Mouse (Mus musculus) C2C12 (cell line): ENCODE measurements around the gene Shpk. TPM values are rescaled to one million over a fixed set of nuclear protein-coding genes. Genes with fewer than 3 reads are reported as not detected.
A peak's percentile ranks its signal among the peaks of the same experiment; 100 is the strongest.

Experiments
- H3K27me3 ChIP-seq: one replicate; pipeline ENCODE4 v1.6.1; 2011; ENCODE audit not compliant: control insufficient read depth, insufficient read depth, insufficient read length
- H3K36me3 ChIP-seq: one replicate; pipeline ENCODE4 v1.6.1; 2011; ENCODE audit not compliant: control insufficient read depth, insufficient read depth
- H3K4me3 ChIP-seq: one replicate; pipeline ENCODE4 v1.5.1; 2011; ENCODE audit warnings: mild to moderate bottlenecking, control low read depth; ENCODE audit not compliant: poor library complexity, insufficient read depth, severe bottlenecking
- H3K79me2 ChIP-seq: one replicate; pipeline ENCODE4 v1.6.1; 2011; ENCODE audit not compliant: control insufficient read depth, insufficient read depth
- H3K79me3 ChIP-seq: one replicate; pipeline ENCODE4 v1.6.1; 2011; ENCODE audit warnings: low read depth, control low read depth
- H3ac ChIP-seq: one replicate; pipeline ENCODE3; 2011; ENCODE audit warnings: low read depth; ENCODE audit not compliant: control insufficient read depth, insufficient read length
- CEBPB ChIP-seq: IDR thresholded peaks from one replicate; pipeline ENCODE4 v1.6.1; 2011; ENCODE audit warnings: low read depth, mild to moderate bottlenecking, control low read depth, moderate library complexity
- CTCF ChIP-seq: IDR thresholded peaks from one replicate; pipeline ENCODE4 v1.5.1; 2011; ENCODE audit not compliant: control insufficient read depth, insufficient read depth, insufficient read length
- FOSL1 ChIP-seq: IDR thresholded peaks from one replicate; pipeline ENCODE4 v1.8.0; 2011; ENCODE audit warnings: mild to moderate bottlenecking, low read length; ENCODE audit not compliant: poor library complexity, insufficient read depth, severe bottlenecking
- MAX ChIP-seq: IDR thresholded peaks from one replicate; pipeline ENCODE4 v1.6.1; 2011; ENCODE audit warnings: mild to moderate bottlenecking, control low read depth
- MYOD1 ChIP-seq: IDR thresholded peaks from one replicate; pipeline ENCODE4 v1.6.1; 2011; ENCODE audit warnings: low read depth; ENCODE audit not compliant: control insufficient read depth, insufficient read length
- MYOG ChIP-seq: IDR thresholded peaks from one replicate; pipeline ENCODE4 v1.6.1; 2011; ENCODE audit not compliant: control insufficient read depth, insufficient read length; ENCODE audit errors: extremely low read depth
- USF1 ChIP-seq: IDR thresholded peaks from one replicate; pipeline ENCODE4 v1.6.1; 2011; ENCODE audit warnings: low read depth, mild to moderate bottlenecking, control low read depth, moderate library complexity
- long read RNA-seq, 2 experiments: library from polyadenylated mRNA; unstranded; transcript quantifications; one replicate each; pipeline ENCODE4 v2.0.0; 2019 to 2020
- polyA plus RNA-seq: library from polyadenylated mRNA; unstranded; fragments of >200 nt; fragmentation: generic; extraction: Trizol; gene quantifications from one replicate; pipeline ENCODE4 v1.2.1, GENCODE M21; 2012; ENCODE audit warnings: missing spikeins

Shpk gene
- 0.28 TPM for polyA plus RNA-seq
- long read RNA-seq, experiment 1, partial matches to known transcripts: 1 of 1 reads
- long read RNA-seq, experiment 1, other reads (novel, unspliced or antisense): 0 of 1 reads
- long read RNA-seq, experiment 2, partial matches to known transcripts: 0 of 1 reads
- long read RNA-seq, experiment 2, other reads (novel, unspliced or antisense): 0 of 1 reads

- Histone ChIP-seq H3K36me3 (no peaks in the 10 kb centered on the region), H3K79me2 (no peaks in the 10 kb centered on the region), H3K27me3 (no peaks in the 10 kb centered on the region), H3K79me3 (no peaks in the 10 kb centered on the region), H3K4me3 (peak within 1 kb of the TSS; percentile 48), H3ac (peak within 1 kb of the TSS; percentile 79)
- TF ChIP-seq MAX: peak; percentile 46
- no peak for TF ChIP-seq USF1
Observed at GRCm38 (mm10) chr11:73199230-73199712, at the start of gene Shpk. TSS of gene Shpk (plus strand) at chr11:73199460.

- Histone ChIP-seq H3K79me2 (no peaks in the 10 kb centered on the region), H3ac (no peak overlapping the region), H3K36me3 (no peaks in the 10 kb centered on the region), H3K79me3 (no peaks in the 10 kb centered on the region), H3K4me3 (no peak overlapping the region), H3K27me3 (no peaks in the 10 kb centered on the region)
- TF ChIP-seq MYOG (no peak), FOSL1 (no peak), MYOD1 (no peak), CEBPB (no peak), CTCF (no peak), USF1 (no peak), MAX (no peak)
Observed at GRCm38 (mm10) chr11:73155071-73155470, 44.2 kb upstream of the Shpk start.

- H3K79me2 ChIP-seq: no peaks in the 10 kb centered on the region
- TF ChIP-seq USF1: no peak
- H3K4me3 ChIP-seq: no peak within 1 kb of the TSS
- H3ac ChIP-seq: peak within 1 kb of the TSS; percentile 95
- H3K79me3 ChIP-seq: no peaks in the 10 kb centered on the region
- H3K27me3 ChIP-seq: no peaks in the 10 kb centered on the region
- H3K36me3 ChIP-seq: no peaks in the 10 kb centered on the region
Observed at GRCm38 (mm10) chr11:73159957-73160810, 39.1 kb upstream of the Shpk start, which contains the start of gene P2rx5. TSS of gene P2rx5 (plus strand) at chr11:73160421.

- Histone ChIP-seq H3K36me3 (no peaks in the 10 kb centered on the region), H3ac (peak overlapping the region; percentile 95), H3K27me3 (no peaks in the 10 kb centered on the region), H3K79me3 (no peaks in the 10 kb centered on the region), H3K4me3 (no peak overlapping the region), H3K79me2 (no peaks in the 10 kb centered on the region)
- peak; percentile 59 for TF ChIP-seq MYOD1
- TF ChIP-seq CTCF: peak; percentile 56
- peak; percentile 22 for TF ChIP-seq MAX
- TF ChIP-seq USF1: no peak
- TF ChIP-seq FOSL1: peak; percentile 30
Observed at GRCm38 (mm10) chr11:73160811-73161200, 38.5 kb upstream of the Shpk start.

- Histone ChIP-seq H3K79me3 (no peaks in the 10 kb centered on the region), H3K27me3 (no peaks in the 10 kb centered on the region), H3ac (no peak overlapping the region), H3K79me2 (no peaks in the 10 kb centered on the region), H3K4me3 (no peak overlapping the region), H3K36me3 (no peaks in the 10 kb centered on the region)
- no peak for TF ChIP-seq FOSL1
- no peak for TF ChIP-seq CEBPB
- no peak for TF ChIP-seq CTCF
- no peak for TF ChIP-seq MYOD1
- TF ChIP-seq MYOG: no peak
- TF ChIP-seq MAX: no peak
- no peak for TF ChIP-seq USF1
Observed at GRCm38 (mm10) chr11:73161616-73162015, 37.6 kb upstream of the Shpk start.

- no peak overlapping the region for H3ac ChIP-seq
- H3K27me3 ChIP-seq: no peaks in the 10 kb centered on the region
- TF ChIP-seq FOSL1 (no peak), MYOD1 (no peak), CEBPB (no peak), MYOG (no peak), USF1 (no peak), MAX (no peak), CTCF (no peak)
- no peak overlapping the region for H3K4me3 ChIP-seq
- H3K79me3 ChIP-seq: no peaks in the 10 kb centered on the region
- no peaks in the 10 kb centered on the region for H3K36me3 ChIP-seq
- H3K79me2 ChIP-seq: no peaks in the 10 kb centered on the region
Observed at GRCm38 (mm10) chr11:73162284-73162683, 37.0 kb upstream of the Shpk start.
